Mouse (Mus musculus): ENCODE measurements around the gene Kcnk1. TPM values are rescaled to one million over a fixed set of nuclear protein-coding genes. Genes with fewer than 3 reads are reported as not detected.

Kcnk1 gene
- total RNA-seq (2021) = 10 to 100 TPM in 1 of 2 experiments, 1 to 10 TPM in 1; 1.3 to 12.8 TPM
- polyA plus RNA-seq (2012; rRNA removed) = 7.5 and 30.5 TPM in 2 replicates
- long read RNA-seq, transcript Kcnk1-201 (3 exons, 2,235 nt) = major isoform, 27 of 28 reads
- long read RNA-seq, partial matches to known transcripts = 0 of 28 reads
- long read RNA-seq, other reads (novel, unspliced or antisense) = 0 of 28 reads

- peak; percentile 42 for DNase-seq
Measured at GRCm38 (mm10) chr8:125995101-125995986, at the start of gene Kcnk1. TSS of gene Kcnk1 (plus strand) at chr8:125995170.

DNA sequence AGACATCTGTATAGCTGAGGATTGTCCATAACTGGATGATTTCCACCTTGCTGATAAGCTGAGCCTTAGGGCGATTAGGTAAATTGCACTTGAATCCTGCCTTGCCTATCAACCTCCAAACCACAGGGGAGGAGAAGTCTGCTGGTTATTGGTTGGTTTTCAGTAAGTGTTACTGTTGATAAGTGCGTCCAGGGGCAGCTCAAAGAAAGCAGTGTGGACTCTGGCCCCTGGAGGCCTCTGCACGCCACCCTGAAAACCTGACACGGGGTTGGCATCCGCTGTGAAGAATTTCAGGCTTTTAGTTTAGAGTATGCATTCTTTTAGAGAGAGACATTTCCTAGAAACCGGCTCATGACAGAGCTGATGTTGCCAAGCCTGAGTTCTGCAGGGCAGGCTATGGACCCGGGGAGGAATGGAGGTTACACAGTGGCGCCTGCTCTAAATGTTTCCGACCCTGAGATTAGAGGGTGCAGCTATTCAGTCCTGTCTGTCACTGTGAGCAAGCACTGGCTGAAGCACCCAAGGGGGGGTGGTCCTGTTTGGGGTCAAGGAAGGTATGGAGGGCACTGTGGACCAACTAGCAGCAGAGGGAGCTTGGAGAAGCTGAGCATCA lies 46.2 kb upstream of the Kcnk1 start:
- no peak for DNase-seq

DNA sequence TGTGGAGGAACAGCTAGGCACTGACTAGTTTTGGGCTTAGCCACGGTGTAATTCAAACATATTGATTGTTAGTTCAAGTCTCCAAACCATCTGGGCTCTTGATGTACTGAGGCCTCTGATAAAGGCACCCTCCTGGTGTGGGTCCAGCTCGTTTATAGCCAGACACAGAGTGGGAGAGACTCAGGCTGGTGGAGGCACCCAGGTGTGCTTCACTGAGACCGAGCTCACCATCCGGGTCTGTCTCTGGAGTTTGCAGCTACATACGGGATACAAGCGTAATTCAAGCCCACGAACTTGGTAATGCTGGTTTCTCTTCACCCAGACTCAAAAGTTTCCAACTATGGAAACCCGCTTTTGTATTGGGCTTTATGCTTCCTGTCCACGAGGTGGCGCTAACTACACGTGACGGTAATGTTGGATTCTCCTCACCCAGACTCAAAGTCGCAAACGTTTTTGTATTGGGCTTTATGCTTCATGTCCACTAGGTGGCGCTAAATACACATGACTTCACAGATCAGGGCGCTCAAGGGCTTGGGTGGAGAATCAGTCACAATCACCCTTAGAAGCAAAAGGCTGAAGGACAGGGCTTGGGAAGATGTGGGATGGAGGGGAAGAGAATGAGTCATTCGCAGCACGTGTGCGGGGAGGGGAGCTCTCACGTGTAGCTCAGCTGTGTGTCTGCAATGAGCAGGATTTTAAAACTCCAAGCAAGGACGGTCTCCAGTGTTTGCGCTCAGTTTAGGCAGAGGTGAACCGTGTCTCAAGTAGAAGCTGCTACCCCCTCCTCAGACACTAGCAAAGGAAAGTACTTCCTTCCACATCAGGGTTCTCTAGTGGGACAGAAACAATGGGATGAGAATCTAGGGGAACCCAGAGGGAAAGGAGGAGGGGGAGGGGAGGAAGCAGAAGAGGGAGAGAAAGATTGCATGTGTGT lies 44.7 kb upstream of the Kcnk1 start:
- peak; percentile 85 for DNase-seq

GRCm38 (mm10) chr8:125955671-125956070 lies 39.3 kb upstream of the Kcnk1 start:
- peak; percentile 32 for DNase-seq

DNA sequence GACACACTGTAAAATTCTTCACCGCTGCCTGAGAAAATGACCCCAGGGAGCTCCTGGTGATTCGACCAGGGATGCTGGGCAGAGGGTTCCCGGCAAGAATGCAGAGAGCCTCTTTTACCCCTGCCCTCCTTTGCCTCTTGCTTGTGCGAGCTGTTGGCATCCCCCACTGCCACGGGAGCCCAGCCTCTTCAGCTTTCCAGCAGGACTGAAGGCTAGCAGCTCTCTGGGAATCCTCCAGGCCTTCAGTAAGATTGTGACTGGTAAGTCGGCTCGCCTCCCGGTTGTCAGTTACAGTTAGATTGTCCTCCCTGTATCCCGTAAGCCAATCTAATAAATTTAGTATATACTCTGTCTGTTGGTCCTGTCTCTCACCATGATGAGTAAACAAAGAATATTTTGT lies 38.2 kb upstream of the Kcnk1 start:
- DNase-seq = no peak

GRCm38 (mm10) chr8:125957226-125957993 lies 37.6 kb upstream of the Kcnk1 start:
- no peak for DNase-seq

DNA sequence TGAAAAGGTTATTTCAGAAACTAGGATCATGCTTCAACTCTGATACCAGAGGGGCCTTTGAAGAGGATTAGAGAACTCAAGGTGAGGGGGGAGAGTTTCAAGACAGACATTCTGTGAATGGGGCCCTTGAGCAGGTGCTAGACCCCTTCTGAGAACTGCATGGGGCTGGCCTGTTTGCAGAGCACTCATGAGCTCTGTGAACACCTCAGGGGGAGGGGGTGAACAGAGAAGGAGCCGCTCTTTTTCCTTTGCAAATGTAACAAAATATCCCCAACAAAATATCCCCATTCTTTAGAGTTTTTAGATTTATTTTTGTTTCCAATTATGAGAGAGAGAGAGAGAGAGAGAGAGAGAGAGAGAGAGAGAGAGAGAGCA lies 37.0 kb upstream of the Kcnk1 start:
- DNase-seq = no peak

DNA sequence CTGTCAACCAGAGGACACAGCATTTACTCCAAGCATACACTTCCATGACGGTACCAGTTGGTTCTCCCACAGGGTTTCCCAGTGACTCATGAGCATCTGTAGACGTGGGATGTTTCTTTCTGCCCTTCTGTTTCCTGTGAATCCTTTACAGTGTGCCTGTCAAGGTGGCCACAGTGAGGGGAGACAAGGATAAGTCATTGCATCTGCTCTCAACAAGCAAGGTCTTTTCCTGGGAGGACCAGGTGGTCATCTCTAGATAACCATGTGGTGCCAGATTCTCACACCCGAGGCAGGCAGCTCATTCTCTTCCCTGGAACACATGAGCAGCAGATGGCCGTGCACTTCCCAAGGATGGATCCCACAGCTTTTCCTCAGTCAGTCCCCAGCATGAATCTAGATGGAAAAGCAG lies 35.6 kb upstream of the Kcnk1 start:
- no peak for DNase-seq

DNA sequence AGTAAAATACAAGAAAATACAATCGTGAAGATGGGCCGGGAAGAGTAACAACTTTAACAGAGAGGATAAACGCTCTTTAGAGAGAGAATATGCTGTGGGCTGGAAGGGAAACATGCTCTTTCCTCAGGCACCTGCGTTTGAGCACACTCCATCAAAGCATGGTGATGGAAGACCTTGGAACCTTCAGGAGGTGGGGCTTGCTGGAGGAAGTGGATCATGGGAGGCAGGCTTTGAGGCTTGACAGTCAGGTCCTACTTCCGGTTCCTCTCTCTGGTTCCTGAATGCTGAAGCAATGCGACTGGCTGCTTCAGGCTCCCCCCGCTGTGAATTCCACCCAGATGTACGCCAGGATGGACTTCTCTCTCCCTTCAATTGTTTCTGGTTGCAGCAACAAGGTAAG lies 34.9 kb upstream of the Kcnk1 start:
- DNase-seq = no peak

- no peak for DNase-seq
Measured at GRCm38 (mm10) chr8:125961790-125962189, 33.2 kb upstream of the Kcnk1 start.

DNA sequence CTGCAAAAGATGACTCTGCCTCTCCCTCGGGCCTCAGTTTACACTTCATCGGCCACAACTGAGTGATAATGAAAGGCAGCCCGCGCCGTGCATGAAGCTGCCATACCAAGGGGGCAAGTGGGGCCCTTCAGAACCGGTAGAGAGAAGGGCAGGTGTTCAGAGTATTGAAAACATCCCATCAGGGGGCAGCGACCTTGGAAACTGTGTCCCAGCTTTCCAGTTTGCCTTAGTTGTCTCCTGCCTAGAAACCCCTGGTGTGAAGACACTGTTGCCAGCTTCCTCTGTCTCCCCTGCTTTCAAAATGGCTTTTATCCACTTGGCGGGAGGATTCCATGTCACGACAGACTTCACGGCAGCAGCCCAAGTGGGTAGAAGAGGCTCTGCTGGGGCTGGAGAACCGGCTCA lies 31.2 kb upstream of the Kcnk1 start:
- DNase-seq = no peak

DNA sequence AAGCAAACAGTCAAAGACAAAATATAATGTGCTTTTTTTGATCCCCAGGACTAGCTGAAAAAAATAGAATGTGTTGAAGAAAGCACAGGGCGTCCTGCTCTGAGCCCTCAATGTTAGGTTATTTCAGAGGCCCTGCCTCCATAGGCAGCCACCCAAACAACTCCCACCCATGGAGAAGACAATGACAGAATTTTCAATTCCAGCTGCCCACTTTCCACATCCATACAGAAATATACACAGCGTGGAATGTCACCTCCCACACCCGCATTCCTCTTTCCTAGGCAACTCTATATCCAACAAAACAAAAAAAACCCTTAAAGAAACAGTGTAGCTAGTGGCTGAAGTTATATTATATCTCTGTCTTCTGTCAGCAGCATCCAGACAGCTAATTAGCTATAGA lies 23.6 kb upstream of the Kcnk1 start:
- DNase-seq = no peak

- DNase-seq = no peak
Measured at GRCm38 (mm10) chr8:125975981-125976380, 19.0 kb upstream of the Kcnk1 start.

DNA sequence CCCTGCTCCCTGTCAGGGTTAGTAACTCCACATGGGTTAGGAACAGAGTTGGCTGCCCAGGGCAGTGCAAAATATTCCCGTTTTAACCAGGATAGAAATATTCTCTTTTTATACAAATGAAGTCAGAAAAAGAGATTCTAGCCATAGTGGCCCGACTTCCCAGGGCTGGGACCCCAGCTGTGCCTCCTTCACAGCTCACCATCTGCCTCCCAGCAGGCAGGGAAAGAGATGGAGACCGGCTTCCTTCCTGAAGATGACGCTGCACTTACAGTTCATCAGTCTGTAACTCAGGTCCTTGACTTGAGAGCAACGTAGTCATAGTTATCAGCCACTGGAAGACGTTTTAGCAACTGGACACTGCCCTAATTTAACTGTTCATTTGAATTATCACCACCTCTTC lies 14.1 kb upstream of the Kcnk1 start:
- no peak for DNase-seq

DNA sequence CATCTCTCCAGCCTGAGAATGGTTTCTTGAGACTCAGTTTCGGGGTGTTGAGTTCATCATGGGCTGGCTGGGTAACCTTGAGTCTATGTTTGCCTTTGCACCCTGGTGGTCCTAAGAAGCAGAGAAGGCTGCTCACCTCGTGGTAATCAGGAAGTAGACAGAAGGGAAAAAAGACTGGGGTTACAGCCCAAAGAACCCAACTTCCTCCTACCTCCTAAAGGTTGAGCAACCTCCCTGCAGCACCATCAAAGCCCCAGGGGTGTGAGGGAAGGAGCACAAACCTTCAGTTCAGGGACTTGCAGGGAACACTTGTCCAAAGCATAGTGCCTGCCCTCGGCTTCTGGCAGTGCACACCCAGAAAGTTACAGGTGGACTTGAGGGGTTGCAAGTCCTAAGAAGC lies 11.5 kb upstream of the Kcnk1 start:
- DNase-seq = no peak

GRCm38 (mm10) chr8:125984140-125984539 lies 10.8 kb upstream of the Kcnk1 start:
- DNase-seq = no peak

GRCm38 (mm10) chr8:125985364-125985763 lies 9.6 kb upstream of the Kcnk1 start:
- no peak for DNase-seq

DNA sequence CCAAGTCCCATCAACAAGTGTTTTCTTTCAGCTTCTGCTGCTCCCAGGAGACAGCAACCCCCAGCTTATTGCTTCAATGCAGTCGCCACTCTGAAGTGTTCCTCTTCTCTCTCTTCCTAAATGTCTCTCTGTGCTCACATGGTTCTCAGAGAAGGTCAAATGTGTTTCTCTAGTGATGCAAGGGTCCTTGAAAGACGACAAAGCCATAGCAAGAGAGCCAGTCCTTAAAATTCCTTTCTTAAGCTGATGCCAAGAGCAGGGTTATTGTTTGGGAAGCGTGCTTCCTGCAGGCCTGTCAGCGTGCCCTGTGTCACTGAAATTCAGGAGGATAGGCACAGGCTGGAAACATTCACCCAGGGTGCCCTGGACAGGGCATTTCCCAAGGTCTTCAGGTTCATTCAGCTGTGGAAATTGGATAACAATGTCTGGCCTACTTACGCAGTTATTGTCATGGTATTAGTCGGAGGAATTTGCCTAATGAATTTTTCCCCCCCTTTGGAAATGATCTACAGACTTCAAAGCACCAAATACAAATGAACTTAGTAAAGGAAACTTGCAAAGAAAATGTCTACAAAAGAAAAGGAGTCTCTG lies 7.9 kb upstream of the Kcnk1 start:
- DNase-seq = peak; percentile 31

GRCm38 (mm10) chr8:125987996-125988395 lies 7.0 kb upstream of the Kcnk1 start:
- no peak for DNase-seq

- no peak for DNase-seq
Measured at GRCm38 (mm10) chr8:125993636-125994035, 1.3 kb upstream of the Kcnk1 start.
